Mouse (Mus musculus): Measurements from ENCODE around the gene Zfp184. TPM values are rescaled to one million over a fixed set of nuclear protein-coding genes. Genes with fewer than 3 reads are reported as not detected.

Zfp184 gene
- polyA plus RNA-seq, 1 experiment from 2014 or later = 25.9 TPM

DNA sequence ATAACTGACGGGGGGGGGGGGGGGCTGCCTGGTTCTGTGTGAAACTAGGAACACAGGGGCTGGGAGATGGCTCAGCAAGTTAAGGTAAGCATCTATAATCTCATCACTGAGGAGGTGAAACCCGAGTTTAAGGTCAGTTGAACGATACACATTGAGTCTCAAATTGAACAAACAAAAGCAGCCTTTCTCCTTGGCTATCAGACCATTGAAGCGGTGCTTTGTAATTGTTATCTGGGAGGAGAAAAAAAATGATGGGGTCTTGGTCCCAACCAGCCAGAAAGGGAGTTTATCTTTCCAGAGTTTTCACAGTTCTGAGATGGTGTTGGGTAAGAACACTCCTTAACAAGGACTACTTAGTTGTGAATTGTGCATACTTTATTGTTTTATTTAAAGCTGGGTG, 52.9 kb downstream of the Zfp184 start:
- Histone ChIP-seq H3K27ac (ENCODE audit: low read depth, low read length) (no peak overlapping the region), H3K36me3 (ENCODE audit: control insufficient read depth, insufficient read depth, low read length) (no peaks in the 10 kb centered on the region), H3K4me3 (ENCODE audit: low read depth, low read length) (no peak overlapping the region; the same call in 1 of the 2 replicates), H3K27me3 (ENCODE audit: control insufficient read depth, insufficient read depth, low read length) (peaks cover 66% of the 10 kb centered on the region), H3K4me1 (replicated peaks; ENCODE audit: control insufficient read depth, insufficient read depth, low read length) (no peaks in the 10 kb centered on the region; the same call in 1 of the 2 replicates), H3K4me2 (ENCODE audit: low read depth, low read length, severe bottlenecking) (peak overlapping the region; percentile 45; the same call in 1 of the 2 replicates), H3K9ac (ENCODE audit: low read length) (no peak overlapping the region), H3K9me3 (ENCODE audit: control insufficient read depth, low read length) (no peaks in the 10 kb centered on the region)
- DNase-seq (ENCODE audit: low spot score) (no peak), ATAC-seq (replicated peaks; ENCODE audit: low FRiP score) (no peak)
- WGBS = 1% methylated on average over 4 of the region's 4 CpGs

DNA sequence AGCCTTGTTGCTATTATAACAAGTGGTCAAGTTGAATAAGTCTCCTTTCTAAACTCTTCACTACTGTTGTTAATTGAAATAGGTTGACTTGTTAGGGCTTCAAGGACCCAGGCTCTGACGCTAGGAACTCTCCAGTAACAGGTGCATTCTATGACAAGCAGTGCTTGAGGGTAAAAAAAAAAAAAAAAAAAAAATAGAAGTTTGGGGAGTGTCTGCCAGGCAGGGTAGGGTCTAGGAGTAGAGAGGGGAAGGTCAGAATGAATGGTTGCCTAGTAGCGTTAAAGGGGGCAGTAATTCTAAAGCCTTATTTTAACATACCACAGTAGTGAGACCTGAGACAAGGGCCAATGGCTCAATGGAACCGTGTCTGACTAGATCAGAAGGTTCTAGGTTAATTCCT, 53.5 kb downstream of the Zfp184 start:
- no peak overlapping the region for H3K4me2 ChIP-seq (ENCODE audit: low read depth, low read length, severe bottlenecking)
- H3K36me3 ChIP-seq (ENCODE audit: control insufficient read depth, insufficient read depth, low read length) = no peaks in the 10 kb centered on the region
- no peak for DNase-seq (ENCODE audit: low spot score)
- WGBS = 23% methylated on average over 3 of the region's 3 CpGs
- no peaks in the 10 kb centered on the region; the same call in 1 of the 2 replicates for H3K4me1 ChIP-seq (replicated peaks; ENCODE audit: control insufficient read depth, insufficient read depth, low read length)
- H3K9me3 ChIP-seq (ENCODE audit: control insufficient read depth, low read length) = no peaks in the 10 kb centered on the region
- no peak overlapping the region for H3K4me3 ChIP-seq (ENCODE audit: low read depth, low read length)
- ATAC-seq (replicated peaks; ENCODE audit: low FRiP score) = no peak
- H3K27ac ChIP-seq (ENCODE audit: low read depth, low read length) = no peak overlapping the region
- H3K9ac ChIP-seq (ENCODE audit: low read length) = no peak overlapping the region
- H3K27me3 ChIP-seq (ENCODE audit: control insufficient read depth, insufficient read depth, low read length) = peaks cover 71% of the 10 kb centered on the region

DNA sequence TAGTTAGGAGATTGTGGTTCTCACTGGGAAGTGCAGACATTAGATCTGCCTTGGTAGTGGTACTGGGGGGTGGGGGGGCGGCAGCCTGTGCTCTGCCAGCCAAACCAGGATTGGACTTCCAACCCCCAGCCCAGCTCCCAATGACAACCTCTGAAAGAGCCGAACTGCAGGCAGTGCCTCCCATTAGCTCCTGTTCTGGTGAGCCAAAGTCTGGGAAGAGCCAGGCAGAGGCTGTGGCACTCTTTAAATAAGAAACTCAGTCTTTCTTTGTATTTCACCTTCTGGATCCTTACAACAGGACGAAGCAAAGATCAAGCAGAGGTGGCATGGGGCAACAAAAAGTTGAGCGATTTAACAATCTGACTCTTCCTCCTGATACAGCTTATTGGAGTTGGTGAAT, 54.3 kb downstream of the Zfp184 start:
- DNase-seq (ENCODE audit: low spot score) = no peak
- H3K4me2 ChIP-seq (ENCODE audit: low read depth, low read length, severe bottlenecking) = no peak overlapping the region
- H3K4me3 ChIP-seq (ENCODE audit: low read depth, low read length) = no peak overlapping the region
- H3K27ac ChIP-seq (ENCODE audit: low read depth, low read length) = no peak overlapping the region
- no peak overlapping the region for H3K9ac ChIP-seq (ENCODE audit: low read length)
- peaks cover 79% of the 10 kb centered on the region for H3K27me3 ChIP-seq (ENCODE audit: control insufficient read depth, insufficient read depth, low read length)
- ATAC-seq (replicated peaks; ENCODE audit: low FRiP score) = no peak
- no peaks in the 10 kb centered on the region; the same call in 1 of the 2 replicates for H3K4me1 ChIP-seq (replicated peaks; ENCODE audit: control insufficient read depth, insufficient read depth, low read length)
- H3K9me3 ChIP-seq (ENCODE audit: control insufficient read depth, low read length) = no peaks in the 10 kb centered on the region
- no peaks in the 10 kb centered on the region for H3K36me3 ChIP-seq (ENCODE audit: control insufficient read depth, insufficient read depth, low read length)
- 32% methylated on average over 4 of the region's 4 CpGs for WGBS

DNA sequence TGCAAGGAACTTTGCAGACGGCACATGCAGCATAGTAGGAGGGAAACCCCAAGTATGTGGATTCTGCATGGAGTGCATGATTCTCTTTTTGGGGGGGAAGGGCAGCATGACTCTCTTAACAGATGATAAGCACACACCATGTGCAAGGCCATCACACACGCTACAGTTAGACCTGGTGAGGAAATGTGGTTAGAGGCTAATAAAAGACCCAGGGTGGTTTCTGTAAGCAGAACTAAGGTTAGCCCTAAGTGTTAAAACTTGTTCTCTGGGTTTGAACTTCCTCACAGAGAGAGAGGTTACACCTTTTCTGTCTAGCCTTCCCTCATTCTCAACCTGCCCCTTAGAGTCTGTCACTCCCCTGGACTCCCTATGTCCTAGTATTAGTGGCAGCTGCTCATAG, 56.5 kb downstream of the Zfp184 start:
- Histone ChIP-seq H3K27me3 (ENCODE audit: control insufficient read depth, insufficient read depth, low read length) (peaks cover 96% of the 10 kb centered on the region), H3K4me2 (ENCODE audit: low read depth, low read length, severe bottlenecking) (no peak overlapping the region), H3K4me1 (replicated peaks; ENCODE audit: control insufficient read depth, insufficient read depth, low read length) (peaks cover 5% of the 10 kb centered on the region; the same call in 1 of the 2 replicates), H3K9me3 (ENCODE audit: control insufficient read depth, low read length) (no peaks in the 10 kb centered on the region), H3K4me3 (ENCODE audit: low read depth, low read length) (no peak overlapping the region), H3K9ac (ENCODE audit: low read length) (no peak overlapping the region), H3K27ac (ENCODE audit: low read depth, low read length) (no peak overlapping the region), H3K36me3 (ENCODE audit: control insufficient read depth, insufficient read depth, low read length) (no peaks in the 10 kb centered on the region)
- ATAC-seq (replicated peaks; ENCODE audit: low FRiP score) (no peak), DNase-seq (ENCODE audit: low spot score) (no peak)
- WGBS = 73% methylated on average over 2 of the region's 2 CpGs

GRCm38 (mm10) chr13:22001823-22002222, 56.9 kb downstream of the Zfp184 start:
- 33% methylated on average over 5 of the region's 5 CpGs for WGBS
- Histone ChIP-seq H3K9me3 (ENCODE audit: control insufficient read depth, low read length) (no peaks in the 10 kb centered on the region), H3K4me2 (ENCODE audit: low read depth, low read length, severe bottlenecking) (no peak overlapping the region), H3K27me3 (ENCODE audit: control insufficient read depth, insufficient read depth, low read length) (peaks cover 97% of the 10 kb centered on the region), H3K27ac (ENCODE audit: low read depth, low read length) (no peak overlapping the region), H3K4me1 (replicated peaks; ENCODE audit: control insufficient read depth, insufficient read depth, low read length) (peaks cover 10% of the 10 kb centered on the region; the same call in 1 of the 2 replicates), H3K9ac (ENCODE audit: low read length) (no peak overlapping the region), H3K36me3 (ENCODE audit: control insufficient read depth, insufficient read depth, low read length) (no peaks in the 10 kb centered on the region), H3K4me3 (ENCODE audit: low read depth, low read length) (no peak overlapping the region)
- no peak for DNase-seq (ENCODE audit: low spot score)
- ATAC-seq (replicated peaks; ENCODE audit: low FRiP score) = no peak

GRCm38 (mm10) chr13:22005605-22006333, 60.9 kb downstream of the Zfp184 start:
- Histone ChIP-seq H3K36me3 (ENCODE audit: control insufficient read depth, insufficient read depth, low read length) (no peaks in the 10 kb centered on the region), H3K4me2 (ENCODE audit: low read depth, low read length, severe bottlenecking) (peak overlapping the region; percentile 82), H3K4me3 (ENCODE audit: low read depth, low read length) (peak overlapping the region; percentile 47), H3K9ac (ENCODE audit: low read length) (peak overlapping the region; percentile 43), H3K4me1 (replicated peaks; ENCODE audit: control insufficient read depth, insufficient read depth, low read length) (peaks cover 12% of the 10 kb centered on the region; the same call in 1 of the 2 replicates), H3K27me3 (ENCODE audit: control insufficient read depth, insufficient read depth, low read length) (peaks cover 99% of the 10 kb centered on the region), H3K27ac (ENCODE audit: low read depth, low read length) (no peak overlapping the region), H3K9me3 (ENCODE audit: control insufficient read depth, low read length) (no peaks in the 10 kb centered on the region)
- peak; percentile 79 for ATAC-seq (replicated peaks; ENCODE audit: low FRiP score)
- 1% methylated on average over 44 of the region's 45 CpGs for WGBS
- peak; percentile 77 for DNase-seq (ENCODE audit: low spot score)

GRCm38 (mm10) chr13:22006334-22007120, 61.6 kb downstream of the Zfp184 start:
- Histone ChIP-seq H3K4me2 (ENCODE audit: low read depth, low read length, severe bottlenecking) (peak overlapping the region; percentile 82), H3K27ac (ENCODE audit: low read depth, low read length) (no peak overlapping the region), H3K4me1 (replicated peaks; ENCODE audit: control insufficient read depth, insufficient read depth, low read length) (peaks cover 12% of the 10 kb centered on the region; the same call in 1 of the 2 replicates), H3K9me3 (ENCODE audit: control insufficient read depth, low read length) (no peaks in the 10 kb centered on the region), H3K36me3 (ENCODE audit: control insufficient read depth, insufficient read depth, low read length) (no peaks in the 10 kb centered on the region), H3K27me3 (ENCODE audit: control insufficient read depth, insufficient read depth, low read length) (peaks cover 96% of the 10 kb centered on the region), H3K9ac (ENCODE audit: low read length) (no peak overlapping the region; the same call in 1 of the 2 replicates), H3K4me3 (ENCODE audit: low read depth, low read length) (peak overlapping the region; percentile 47)
- DNase-seq (ENCODE audit: low spot score) = peak; percentile 75
- ATAC-seq (replicated peaks; ENCODE audit: low FRiP score) = peak; percentile 89
- WGBS = under 1% methylated on average over 38 of the region's 38 CpGs

DNA sequence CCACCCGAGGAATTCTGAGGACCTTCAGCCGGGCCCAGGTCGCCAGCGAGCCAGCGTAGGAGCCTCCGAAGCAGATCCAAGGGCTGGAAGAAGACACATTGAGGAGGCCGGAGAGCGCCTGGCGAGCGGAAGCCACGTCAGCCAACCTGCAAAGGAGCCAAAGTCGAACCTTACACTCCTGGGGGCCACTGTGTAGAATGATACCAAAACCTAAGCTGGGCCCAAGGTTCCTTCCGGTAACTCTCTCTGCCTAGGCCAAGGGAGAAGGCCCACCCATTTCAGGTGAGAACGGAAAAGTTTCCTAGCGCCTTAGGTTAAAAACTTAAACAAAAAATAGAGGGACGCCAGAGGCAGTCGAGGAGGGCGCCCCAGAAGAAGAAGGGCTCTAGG, 62.2 kb downstream of the Zfp184 start:
- DNase-seq (ENCODE audit: low spot score) = no peak
- WGBS = 2% methylated on average over 18 of the region's 18 CpGs

More for the DNA sequence above, 62.2 kb downstream of the Zfp184 start:
- Histone ChIP-seq H3K36me3 (ENCODE audit: control insufficient read depth, insufficient read depth, low read length) (no peaks in the 10 kb centered on the region), H3K4me1 (replicated peaks; ENCODE audit: control insufficient read depth, insufficient read depth, low read length) (peaks cover 12% of the 10 kb centered on the region; the same call in 1 of the 2 replicates), H3K9ac (ENCODE audit: low read length) (no peak overlapping the region), H3K9me3 (ENCODE audit: control insufficient read depth, low read length) (no peaks in the 10 kb centered on the region), H3K27me3 (ENCODE audit: control insufficient read depth, insufficient read depth, low read length) (peaks cover 94% of the 10 kb centered on the region), H3K27ac (ENCODE audit: low read depth, low read length) (no peak overlapping the region), H3K4me3 (ENCODE audit: low read depth, low read length) (peak overlapping the region; percentile 47), H3K4me2 (ENCODE audit: low read depth, low read length, severe bottlenecking) (peak overlapping the region; percentile 82)
- no peak for ATAC-seq (replicated peaks; ENCODE audit: low FRiP score)
